Mouse (Mus musculus): Measurements from ENCODE around the gene Pdia5. TPM values are rescaled to one million over a fixed set of nuclear protein-coding genes. Genes with fewer than 3 reads are reported as not detected.
A peak's percentile ranks its signal among the peaks of the same experiment; 100 is the strongest.

Pdia5 gene
- polyA plus RNA-seq, 1 experiment: 20.2 TPM

DNA sequence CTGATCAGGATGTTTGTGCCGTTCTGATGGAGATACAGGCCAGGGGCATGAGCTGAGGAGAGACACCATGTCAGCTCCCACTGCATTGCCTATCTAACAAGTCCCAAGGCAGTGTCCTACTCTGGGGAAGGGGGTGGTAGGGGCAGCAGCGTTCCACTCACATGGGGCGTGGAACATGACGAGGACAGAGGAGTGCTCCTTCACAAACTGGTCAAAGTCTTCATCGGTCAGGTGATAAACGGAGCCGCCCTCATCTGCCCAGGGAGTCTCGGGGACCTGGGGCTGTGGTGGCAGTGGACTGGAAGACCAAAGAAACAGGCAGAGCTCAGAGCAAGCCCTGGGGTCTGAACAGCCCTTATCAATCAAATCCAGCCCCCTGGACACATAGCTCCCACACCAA, 68.0 kb downstream of the Pdia5 start:
- Histone ChIP-seq H3K27ac (ENCODE audit: insufficient read depth, low read length) (no peak overlapping the region), H3K9ac (ENCODE audit: low read depth, poor library complexity, severe bottlenecking) (no peak overlapping the region), H3K27me3 (ENCODE audit: control insufficient read depth, insufficient read depth, low read length, poor library complexity, severe bottlenecking) (no peaks in the 10 kb centered on the region), H3K4me1 (ENCODE audit: control insufficient read depth, insufficient read depth, low read length) (no peaks in the 10 kb centered on the region), H3K9me3 (replicated peaks; ENCODE audit: control insufficient read depth, insufficient read depth, low read length, poor library complexity, severe bottlenecking) (no peaks in the 10 kb centered on the region), H3K36me3 (ENCODE audit: control insufficient read depth, insufficient read depth, low read length, poor library complexity, severe bottlenecking) (no peaks in the 10 kb centered on the region), H3K4me3 (ENCODE audit: low read depth, low read length) (no peak overlapping the region)
- no peak for TF ChIP-seq CTCF (IDR thresholded peaks at IDR 0.05; ENCODE audit: low read depth, low read length)
- no peak for TF ChIP-seq POLR2A (IDR thresholded peaks at IDR 0.05; ENCODE audit: insufficient read depth, low read length)
- TF ChIP-seq EP300 (IDR thresholded peaks at IDR 0.05; ENCODE audit: insufficient read depth, low read depth, low read length): no peak

DNA sequence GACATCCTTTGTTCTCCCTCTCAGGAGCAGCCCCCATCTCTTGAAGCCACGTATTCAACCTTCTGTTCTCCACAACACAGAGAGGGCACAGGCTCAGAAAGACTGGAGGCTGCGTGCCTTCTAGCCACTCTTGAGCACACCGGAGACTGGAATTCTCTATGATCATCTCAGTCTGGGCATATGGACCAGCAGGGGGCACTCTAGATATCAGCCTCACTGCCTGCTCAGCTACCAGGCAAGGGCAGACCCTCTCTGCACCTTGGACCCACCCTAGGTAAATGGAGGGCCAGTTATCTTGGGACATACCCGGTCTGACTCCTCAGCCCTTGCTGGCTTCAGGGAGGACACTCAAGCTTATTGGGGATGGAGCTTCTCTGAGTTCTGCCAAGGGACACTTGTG, 68.5 kb downstream of the Pdia5 start:
- TF ChIP-seq EP300 (IDR thresholded peaks at IDR 0.05; ENCODE audit: insufficient read depth, low read depth, low read length) (no peak), POLR2A (IDR thresholded peaks at IDR 0.05; ENCODE audit: insufficient read depth, low read length) (no peak), CTCF (IDR thresholded peaks at IDR 0.05; ENCODE audit: low read depth, low read length) (peak; percentile 64)
- no peak overlapping the region for H3K9ac ChIP-seq (ENCODE audit: low read depth, poor library complexity, severe bottlenecking)
- 0 out of 2 replicates have a peak, but pooled peaks cover under 1% of the 10 kb centered on the region for H3K36me3 ChIP-seq (ENCODE audit: control insufficient read depth, insufficient read depth, low read length, poor library complexity, severe bottlenecking)
- H3K27ac ChIP-seq (ENCODE audit: insufficient read depth, low read length): no peak overlapping the region
- H3K9me3 ChIP-seq (replicated peaks; ENCODE audit: control insufficient read depth, insufficient read depth, low read length, poor library complexity, severe bottlenecking): no peaks in the 10 kb centered on the region
- no peaks in the 10 kb centered on the region for H3K27me3 ChIP-seq (ENCODE audit: control insufficient read depth, insufficient read depth, low read length, poor library complexity, severe bottlenecking)
- no peaks in the 10 kb centered on the region for H3K4me1 ChIP-seq (ENCODE audit: control insufficient read depth, insufficient read depth, low read length)
- H3K4me3 ChIP-seq (ENCODE audit: low read depth, low read length): no peak overlapping the region

DNA sequence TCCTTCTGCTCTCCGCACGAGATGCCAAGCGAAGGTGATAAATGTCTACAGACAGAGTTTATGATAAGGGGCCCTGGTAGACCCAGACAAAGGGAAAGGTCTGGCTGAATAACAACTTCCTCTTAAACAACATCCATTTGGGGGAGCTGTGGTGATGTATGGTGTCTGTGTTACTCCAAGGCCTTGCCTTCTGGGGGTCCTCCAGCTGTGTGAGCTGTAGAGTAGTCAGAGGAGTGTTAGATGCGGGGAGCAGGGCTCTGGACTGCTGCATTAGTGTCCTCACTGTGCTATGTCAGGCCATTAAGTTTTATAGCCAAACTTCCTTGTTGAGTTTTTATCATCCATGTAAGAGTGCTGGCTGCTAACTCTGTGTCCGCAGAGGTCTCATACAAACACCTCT, 76.1 kb downstream of the Pdia5 start:
- Histone ChIP-seq H3K9me3 (replicated peaks; ENCODE audit: control insufficient read depth, insufficient read depth, low read length, poor library complexity, severe bottlenecking) (no peaks in the 10 kb centered on the region; the same call in 1 of the 2 replicates), H3K27ac (ENCODE audit: insufficient read depth, low read length) (no peak overlapping the region), H3K9ac (ENCODE audit: low read depth, poor library complexity, severe bottlenecking) (no peak overlapping the region), H3K4me3 (ENCODE audit: low read depth, low read length) (no peak overlapping the region), H3K27me3 (ENCODE audit: control insufficient read depth, insufficient read depth, low read length, poor library complexity, severe bottlenecking) (no peaks in the 10 kb centered on the region), H3K36me3 (ENCODE audit: control insufficient read depth, insufficient read depth, low read length, poor library complexity, severe bottlenecking) (0 out of 2 replicates have a peak, but pooled peaks cover 3% of the 10 kb centered on the region), H3K4me1 (ENCODE audit: control insufficient read depth, insufficient read depth, low read length) (no peaks in the 10 kb centered on the region)
- TF ChIP-seq EP300 (IDR thresholded peaks at IDR 0.05; ENCODE audit: insufficient read depth, low read depth, low read length): no peak
- no peak for TF ChIP-seq POLR2A (IDR thresholded peaks at IDR 0.05; ENCODE audit: insufficient read depth, low read length)
- no peak for TF ChIP-seq CTCF (IDR thresholded peaks at IDR 0.05; ENCODE audit: low read depth, low read length)

DNA sequence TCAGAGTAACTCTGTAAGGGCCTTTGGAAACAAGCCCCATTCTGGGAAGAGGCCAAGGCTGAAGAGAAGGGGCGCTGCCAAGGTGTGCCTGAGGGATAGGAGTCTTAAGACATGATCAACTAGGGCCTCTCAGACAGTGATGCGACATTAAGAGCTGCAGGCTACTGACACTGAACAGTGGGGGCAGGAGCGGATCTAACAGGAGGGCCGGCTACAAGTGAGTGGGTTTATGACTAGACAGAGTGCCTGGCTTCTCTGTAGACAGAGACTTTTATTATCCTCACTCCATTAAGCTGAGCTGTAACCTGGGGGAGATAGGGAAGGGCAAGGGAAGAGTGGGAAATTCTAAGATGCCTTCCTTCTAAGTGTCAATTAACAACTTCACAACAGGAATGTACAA, 84.0 kb downstream of the Pdia5 start:
- Histone ChIP-seq H3K9me3 (replicated peaks; ENCODE audit: control insufficient read depth, insufficient read depth, low read length, poor library complexity, severe bottlenecking) (no peaks in the 10 kb centered on the region), H3K4me1 (ENCODE audit: control insufficient read depth, insufficient read depth, low read length) (no peaks in the 10 kb centered on the region), H3K4me3 (ENCODE audit: low read depth, low read length) (no peak overlapping the region), H3K27ac (ENCODE audit: insufficient read depth, low read length) (no peak overlapping the region), H3K9ac (ENCODE audit: low read depth, poor library complexity, severe bottlenecking) (no peak overlapping the region), H3K27me3 (ENCODE audit: control insufficient read depth, insufficient read depth, low read length, poor library complexity, severe bottlenecking) (no peaks in the 10 kb centered on the region), H3K36me3 (ENCODE audit: control insufficient read depth, insufficient read depth, low read length, poor library complexity, severe bottlenecking) (no peaks in the 10 kb centered on the region)
- TF ChIP-seq EP300 (IDR thresholded peaks at IDR 0.05; ENCODE audit: insufficient read depth, low read depth, low read length) (no peak), CTCF (IDR thresholded peaks at IDR 0.05; ENCODE audit: low read depth, low read length) (no peak), POLR2A (IDR thresholded peaks at IDR 0.05; ENCODE audit: insufficient read depth, low read length) (no peak)

DNA sequence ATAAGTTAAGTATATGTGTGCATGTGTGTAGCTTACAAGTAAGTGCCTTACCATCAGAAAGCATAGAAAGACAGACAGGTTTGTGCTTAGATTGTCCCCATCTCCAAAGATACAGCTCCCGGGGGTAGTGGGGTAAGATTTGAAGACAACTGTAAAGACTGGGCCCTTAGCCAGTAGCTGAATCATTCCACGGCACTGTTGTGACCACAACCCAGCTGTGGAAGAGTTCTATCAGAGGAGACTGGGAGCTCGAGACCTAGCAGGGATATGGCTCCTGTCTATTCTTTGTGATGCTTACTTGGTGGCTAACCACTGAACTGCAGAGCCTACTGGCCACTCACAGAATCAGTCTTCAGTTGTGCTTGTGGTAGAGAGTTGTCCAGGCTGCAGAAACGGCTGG, 84.5 kb downstream of the Pdia5 start:
- no peaks in the 10 kb centered on the region for H3K27me3 ChIP-seq (ENCODE audit: control insufficient read depth, insufficient read depth, low read length, poor library complexity, severe bottlenecking)
- H3K36me3 ChIP-seq (ENCODE audit: control insufficient read depth, insufficient read depth, low read length, poor library complexity, severe bottlenecking): no peaks in the 10 kb centered on the region
- no peak overlapping the region for H3K27ac ChIP-seq (ENCODE audit: insufficient read depth, low read length)
- H3K4me3 ChIP-seq (ENCODE audit: low read depth, low read length): no peak overlapping the region
- no peaks in the 10 kb centered on the region for H3K9me3 ChIP-seq (replicated peaks; ENCODE audit: control insufficient read depth, insufficient read depth, low read length, poor library complexity, severe bottlenecking)
- no peak overlapping the region for H3K9ac ChIP-seq (ENCODE audit: low read depth, poor library complexity, severe bottlenecking)
- H3K4me1 ChIP-seq (ENCODE audit: control insufficient read depth, insufficient read depth, low read length): no peaks in the 10 kb centered on the region
- TF ChIP-seq POLR2A (IDR thresholded peaks at IDR 0.05; ENCODE audit: insufficient read depth, low read length): no peak
- TF ChIP-seq EP300 (IDR thresholded peaks at IDR 0.05; ENCODE audit: insufficient read depth, low read depth, low read length): no peak
- TF ChIP-seq CTCF (IDR thresholded peaks at IDR 0.05; ENCODE audit: low read depth, low read length): no peak

DNA sequence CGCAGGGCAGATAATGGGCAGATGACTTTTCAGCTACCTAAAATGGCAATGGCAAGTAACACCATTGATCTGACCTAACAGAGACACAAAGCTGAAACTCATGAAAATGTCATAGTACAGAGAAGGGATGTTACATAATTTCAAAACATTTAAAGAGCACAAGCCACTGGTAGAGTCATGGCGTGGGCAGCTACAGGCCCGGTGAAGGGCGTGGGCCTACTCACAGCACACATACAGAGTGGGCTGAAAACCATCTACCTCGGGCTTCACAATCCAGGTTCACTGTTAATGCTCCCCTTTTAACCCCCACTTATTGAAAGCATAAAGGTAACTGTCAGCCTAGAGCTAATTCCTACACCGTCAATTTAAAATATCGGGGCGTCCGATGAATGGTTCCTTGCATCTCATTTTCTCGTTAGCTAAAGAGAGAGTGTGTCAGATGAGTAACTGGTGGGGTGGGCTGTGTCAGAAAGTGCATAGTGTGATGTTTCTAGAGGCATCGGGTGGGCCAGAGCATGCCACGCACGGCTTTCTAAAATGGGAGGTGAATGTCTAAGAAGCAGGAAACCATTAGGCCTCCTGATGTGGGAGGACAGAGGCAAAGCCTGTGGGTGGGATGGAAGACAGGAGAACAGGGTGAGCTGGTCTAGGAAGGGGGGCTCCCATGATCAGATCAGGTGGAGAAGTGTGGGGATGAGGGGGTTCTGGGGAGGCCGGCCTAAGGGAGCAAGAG, 85.2 kb downstream of the Pdia5 start:
- Histone ChIP-seq H3K4me3 (ENCODE audit: low read depth, low read length) (no peak overlapping the region), H3K9ac (ENCODE audit: low read depth, poor library complexity, severe bottlenecking) (no peak overlapping the region), H3K27me3 (ENCODE audit: control insufficient read depth, insufficient read depth, low read length, poor library complexity, severe bottlenecking) (no peaks in the 10 kb centered on the region), H3K36me3 (ENCODE audit: control insufficient read depth, insufficient read depth, low read length, poor library complexity, severe bottlenecking) (no peaks in the 10 kb centered on the region), H3K27ac (ENCODE audit: insufficient read depth, low read length) (no peak overlapping the region), H3K4me1 (ENCODE audit: control insufficient read depth, insufficient read depth, low read length) (no peaks in the 10 kb centered on the region), H3K9me3 (replicated peaks; ENCODE audit: control insufficient read depth, insufficient read depth, low read length, poor library complexity, severe bottlenecking) (no peaks in the 10 kb centered on the region)
- TF ChIP-seq EP300 (IDR thresholded peaks at IDR 0.05; ENCODE audit: insufficient read depth, low read depth, low read length) (no peak), CTCF (IDR thresholded peaks at IDR 0.05; ENCODE audit: low read depth, low read length) (no peak), POLR2A (IDR thresholded peaks at IDR 0.05; ENCODE audit: insufficient read depth, low read length) (no peak)
